Mouse (Mus musculus) ES-E14 (cell line): ENCODE results near the gene Dock2.

Source experiments
- CHD2 ChIP-seq: IDR thresholded peaks from 2 replicates; pipeline ENCODE4 v1.6.1; 2014; ENCODE audit warnings: mild to moderate bottlenecking, low read depth, low read length, inconsistent platforms
- ZC3H11A ChIP-seq: IDR thresholded peaks from 2 replicates; pipeline ENCODE4 v1.6.1; 2012; ENCODE audit warnings: low read depth, mild to moderate bottlenecking, inconsistent platforms, low read length, borderline replicate concordance

DNA sequence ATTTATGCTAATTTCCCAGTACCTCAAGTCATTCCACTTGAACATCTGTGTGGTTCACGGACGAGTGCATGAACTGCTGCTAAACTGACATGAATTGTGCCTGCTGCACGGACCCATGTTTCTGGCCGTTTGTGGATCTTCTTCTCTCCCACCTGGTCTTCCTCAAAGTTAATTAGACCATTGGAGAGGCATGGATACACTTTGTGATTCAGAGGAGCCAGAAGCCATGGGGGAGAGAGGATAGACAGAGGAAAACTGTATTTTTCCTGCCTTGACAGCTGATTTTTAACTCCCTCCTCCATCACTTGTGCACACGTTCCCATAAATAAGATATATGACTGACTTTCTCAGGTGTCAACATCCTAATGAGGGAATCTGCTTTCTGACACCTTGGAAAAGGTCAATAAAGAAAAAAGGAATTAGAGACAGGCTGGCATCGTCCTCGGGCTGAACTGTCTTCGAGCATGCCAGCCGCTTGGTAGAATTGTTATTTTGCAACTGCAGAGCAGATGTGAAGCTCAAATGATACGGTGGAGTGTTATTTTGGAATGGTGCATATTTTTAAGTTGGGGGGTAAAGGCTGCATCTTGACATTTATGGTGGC lies 434.1 kb downstream of the Dock2 start:
- no peak for TF ChIP-seq ZC3H11A
- no peak for TF ChIP-seq CHD2
